Mouse (Mus musculus): ENCODE data around the gene Arsb.

Arsb gene

DNA sequence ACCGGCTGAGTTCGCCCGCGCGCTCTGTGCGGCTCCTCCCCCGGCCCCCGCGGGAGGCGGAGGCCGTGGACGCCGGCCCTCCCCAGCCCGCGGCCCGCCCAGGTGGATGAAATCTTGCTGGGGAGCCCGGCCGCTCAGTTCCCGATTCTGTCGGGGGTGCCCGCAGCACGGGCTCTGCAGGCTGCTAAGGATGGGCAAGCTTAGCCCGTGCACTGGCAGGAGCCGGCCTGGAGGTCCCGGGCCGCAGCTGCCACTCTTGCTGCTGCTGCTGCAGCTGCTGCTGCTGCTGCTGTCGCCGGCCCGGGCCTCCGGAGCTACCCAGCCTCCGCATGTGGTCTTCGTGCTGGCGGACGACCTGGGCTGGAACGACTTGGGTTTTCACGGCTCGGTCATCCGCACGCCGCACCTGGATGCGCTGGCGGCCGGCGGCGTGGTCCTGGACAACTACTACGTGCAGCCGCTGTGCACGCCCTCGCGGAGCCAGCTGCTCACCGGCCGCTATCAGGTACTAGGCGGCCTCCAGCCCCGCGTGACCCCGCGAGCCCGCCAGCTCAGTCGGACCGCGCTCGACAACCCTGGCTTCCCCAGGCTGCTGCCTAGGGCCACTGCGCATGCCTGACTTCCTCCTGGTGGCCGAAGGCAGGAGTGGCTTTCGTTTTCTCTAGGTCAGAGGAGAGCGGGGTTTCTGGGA lies at the start of gene Arsb:
TSS of gene Arsb (plus strand) at position 43 of the 691 bp plus-strand sequence.
- DNase-seq (ENCODE audit: low spot score), result peak; percentile 71

DNA sequence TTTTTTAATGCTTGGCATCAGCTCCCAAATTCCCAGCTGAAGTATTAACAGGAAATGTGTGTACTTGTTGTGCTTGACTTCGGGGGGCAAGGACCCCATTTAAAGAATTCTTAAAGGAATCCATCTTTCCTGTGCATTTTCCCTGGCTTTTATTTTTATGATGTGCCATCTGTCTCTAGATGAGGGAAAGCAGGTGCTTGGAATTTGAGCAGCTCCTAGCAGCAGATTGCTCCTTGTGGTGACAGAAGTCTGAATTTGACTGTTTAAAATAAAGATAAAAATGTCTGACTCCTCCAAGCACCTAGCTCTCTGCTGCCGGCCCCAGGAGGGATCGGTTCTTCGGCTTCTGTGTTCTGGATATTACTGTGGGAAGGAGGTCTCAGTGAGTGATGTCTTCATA lies 49.5 kb upstream of the Arsb start:
- DNase-seq (ENCODE audit: low spot score), result no peak

DNA sequence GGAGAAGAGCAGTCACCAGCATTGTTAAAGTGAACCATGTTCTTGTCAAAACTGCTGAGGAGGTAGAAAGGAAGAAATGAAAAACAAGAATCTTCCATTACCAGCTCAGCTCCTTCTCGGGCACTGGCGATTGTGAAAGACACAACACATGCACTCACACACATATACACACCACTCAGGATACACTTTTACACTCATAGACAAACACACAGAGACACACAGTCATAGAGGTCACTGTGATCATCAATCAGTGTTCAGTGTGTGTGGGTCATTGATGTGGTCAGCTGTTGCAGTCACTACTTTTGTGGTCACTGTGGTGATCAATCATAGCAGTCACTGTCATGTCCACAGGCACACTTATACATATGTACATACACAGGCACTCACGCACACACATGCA lies 48.0 kb upstream of the Arsb start:
- no peak for DNase-seq (ENCODE audit: low spot score)

- peak; percentile 1 for DNase-seq (ENCODE audit: low spot score)
These were observed 47.2 kb upstream of the Arsb start for GRCm38 (mm10) chr13:93724206-93724605.

DNA sequence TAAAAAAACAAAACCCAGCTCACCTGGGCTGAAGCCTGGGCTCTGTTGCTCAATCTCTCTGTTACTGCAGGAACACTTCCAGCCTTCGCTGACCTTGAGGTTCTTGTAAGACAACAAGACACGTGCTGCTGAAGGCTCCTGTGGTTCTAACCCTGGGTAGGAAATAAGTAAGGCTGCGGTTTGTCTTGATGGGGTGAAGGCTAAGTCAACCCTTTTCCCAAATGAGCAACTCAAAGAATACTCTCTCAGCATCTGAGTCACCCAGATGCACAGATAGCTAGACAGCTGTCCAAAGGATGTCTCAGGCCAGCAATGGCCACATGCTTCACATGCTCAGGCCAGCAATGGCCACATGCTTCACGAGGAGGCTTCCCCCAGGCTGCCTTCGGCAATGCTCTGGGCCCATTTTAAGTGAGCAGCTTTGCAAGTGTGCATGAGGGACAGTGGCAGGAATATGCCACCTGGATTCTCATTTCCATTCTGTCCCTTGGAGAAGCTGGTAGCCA lies 36.2 kb upstream of the Arsb start:
- DNase-seq (ENCODE audit: low spot score), result no peak

GRCm38 (mm10) chr13:93744118-93744517 lies 27.3 kb upstream of the Arsb start:
- DNase-seq (ENCODE audit: low spot score), result no peak

DNA sequence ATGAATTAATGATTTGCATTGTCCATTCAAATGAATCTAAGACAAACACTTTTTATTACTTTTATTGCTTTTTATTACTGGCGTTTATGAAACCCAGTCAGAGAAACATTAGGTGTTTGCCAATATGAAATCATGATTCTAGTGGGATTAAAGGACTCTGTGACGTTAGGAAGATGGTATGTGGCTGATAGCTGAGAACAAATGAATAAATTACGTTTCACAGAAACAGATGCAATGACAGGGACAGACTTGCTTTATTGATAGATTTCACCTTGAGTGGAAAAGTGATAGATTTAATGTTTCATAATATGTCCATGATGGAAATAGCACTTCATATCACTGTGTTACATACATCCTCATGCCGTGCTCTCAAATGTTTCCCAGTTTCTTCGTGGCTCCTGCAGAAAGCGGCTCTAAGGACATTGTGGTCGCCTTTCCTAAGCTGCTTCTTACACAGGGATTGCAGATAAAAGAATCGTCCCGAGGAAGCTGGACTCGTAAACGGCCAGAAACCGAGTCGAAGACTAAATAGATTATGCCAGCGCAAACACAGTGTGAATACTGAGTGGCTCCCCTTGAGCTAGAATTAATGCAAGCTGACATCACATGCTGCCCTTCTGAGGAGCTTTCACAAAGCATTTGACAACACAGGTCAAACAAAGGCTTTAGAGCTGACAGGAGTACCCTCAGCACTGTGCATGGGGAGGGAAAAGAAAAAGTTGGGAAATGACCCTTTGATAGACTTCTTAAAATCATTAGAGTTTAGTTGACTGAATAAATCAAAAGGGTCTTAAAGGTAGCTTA lies 18.6 kb upstream of the Arsb start:
- DNase-seq (ENCODE audit: low spot score), result no peak

GRCm38 (mm10) chr13:93755084-93755483 lies 16.3 kb upstream of the Arsb start:
- DNase-seq (ENCODE audit: low spot score), result no peak

- peak; percentile 4 for DNase-seq (ENCODE audit: low spot score)
These were observed 14.8 kb upstream of the Arsb start for GRCm38 (mm10) chr13:93756674-93757073.

- no peak for DNase-seq (ENCODE audit: low spot score)
These were observed 13.9 kb upstream of the Arsb start for GRCm38 (mm10) chr13:93757514-93757913.

DNA sequence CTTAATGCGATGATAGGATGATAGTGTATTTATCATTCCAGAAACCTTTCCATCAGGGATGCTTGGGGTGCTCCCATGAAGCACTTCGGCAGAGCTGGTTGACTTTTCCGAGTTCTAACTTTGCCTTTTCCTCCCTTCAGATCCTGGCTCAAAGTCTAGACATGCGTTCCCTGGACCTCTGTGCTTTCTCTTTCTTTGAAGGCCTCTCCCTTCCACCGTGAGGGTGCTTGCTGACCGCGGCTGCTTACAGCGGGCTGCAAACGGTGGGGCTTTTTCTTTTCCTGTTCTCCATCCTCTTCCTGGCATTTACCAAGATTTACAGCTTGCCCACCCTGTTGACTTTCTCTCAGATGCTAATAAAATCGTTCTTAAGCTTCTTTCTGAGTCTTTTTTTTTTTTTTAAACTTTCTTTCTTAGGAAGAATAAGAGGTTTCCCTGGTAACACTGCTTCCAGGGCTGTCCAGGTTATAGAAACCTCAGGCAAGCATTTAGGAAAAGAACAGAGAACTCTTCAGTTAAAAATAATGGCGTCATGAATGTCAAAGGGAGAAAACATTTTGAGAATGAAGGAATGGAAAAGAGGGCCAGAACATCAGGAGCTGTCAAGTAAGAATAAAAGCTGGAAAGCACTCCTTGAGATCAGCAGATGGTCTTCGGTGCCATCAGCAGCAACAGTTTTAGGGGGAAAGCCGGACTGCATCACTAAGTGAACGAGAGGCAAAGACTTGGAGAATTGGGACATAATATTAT lies 13.1 kb upstream of the Arsb start:
- DNase-seq (ENCODE audit: low spot score), result no peak

DNA sequence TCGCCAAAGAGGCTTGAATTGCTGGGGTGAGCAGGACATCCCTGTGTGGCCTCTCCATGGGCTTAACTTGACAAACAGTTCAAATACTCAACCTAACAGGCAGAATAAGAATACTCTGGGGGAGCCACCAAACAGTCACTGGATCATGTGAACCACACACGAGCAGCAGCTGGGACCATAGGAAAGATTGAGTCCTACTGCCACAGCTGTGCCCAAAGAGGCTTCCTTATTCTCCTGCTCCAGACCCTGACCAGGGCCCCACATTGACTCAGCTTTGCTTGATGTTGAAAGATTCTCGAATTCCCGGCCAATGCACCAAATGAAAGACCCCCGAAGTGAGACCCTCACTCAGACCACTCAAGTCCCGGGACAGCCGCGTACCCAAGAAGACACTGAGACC lies 9.6 kb upstream of the Arsb start:
- no peak for DNase-seq (ENCODE audit: low spot score)

DNA sequence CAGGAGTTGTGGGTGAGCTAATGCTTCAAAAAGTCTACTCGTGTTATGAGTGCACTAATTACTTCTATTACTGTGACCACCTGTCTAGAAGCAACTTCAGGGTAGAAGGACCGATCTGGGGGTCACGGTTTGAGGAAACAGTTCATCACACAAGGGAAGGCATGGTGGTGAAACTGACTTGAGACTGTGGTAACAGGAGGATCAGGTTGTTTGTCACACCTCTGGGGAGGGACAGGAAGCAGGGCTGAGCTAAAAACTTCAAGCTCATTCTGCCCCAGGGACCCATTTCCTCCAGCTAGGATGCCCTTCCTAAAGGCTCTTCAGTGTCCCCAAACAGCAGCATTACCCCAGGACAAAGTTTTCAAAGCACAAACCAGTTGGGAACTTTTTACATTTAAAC lies 8.6 kb upstream of the Arsb start:
- DNase-seq (ENCODE audit: low spot score), result peak; percentile 32

GRCm38 (mm10) chr13:93764321-93764973 lies 7.0 kb upstream of the Arsb start:
- DNase-seq (ENCODE audit: low spot score), result no peak

DNA sequence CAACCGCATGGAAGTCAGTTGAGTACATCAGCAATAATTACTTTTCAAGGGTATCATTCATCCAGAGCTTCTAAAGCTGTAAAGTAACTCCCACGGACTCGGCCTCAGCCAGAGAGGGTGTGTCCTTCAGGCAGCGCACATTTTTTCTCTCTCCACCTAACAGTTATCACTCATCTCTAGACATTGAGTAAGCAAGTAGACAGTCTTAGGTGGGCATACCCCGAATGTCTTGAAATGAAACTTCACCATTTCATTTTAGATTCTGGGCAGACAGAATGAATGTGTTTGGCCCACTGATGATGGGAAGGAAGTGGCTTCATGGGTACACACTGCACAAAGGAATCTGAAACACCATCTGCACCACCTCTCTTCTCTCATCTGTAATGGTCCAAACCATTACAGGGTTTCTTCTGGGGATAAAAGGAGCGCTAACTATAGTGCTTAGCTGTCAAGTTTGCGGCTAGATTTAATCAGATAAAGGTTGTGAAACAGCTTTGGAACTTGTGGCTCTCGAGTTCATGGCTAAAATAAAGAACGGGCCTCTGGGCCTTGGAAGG lies 321 bp upstream of the Arsb start:
- peak; percentile 33 for DNase-seq (ENCODE audit: low spot score)

- DNase-seq (ENCODE audit: low spot score), result no peak
These were observed 828 bp downstream of the Arsb start for GRCm38 (mm10) chr13:93772279-93772636.

- DNase-seq (ENCODE audit: low spot score), result no peak
These were observed 1.4 kb downstream of the Arsb start for GRCm38 (mm10) chr13:93772861-93773260.

GRCm38 (mm10) chr13:93773704-93774315 lies 2.4 kb downstream of the Arsb start:
- DNase-seq (ENCODE audit: low spot score), result no peak

- no peak for DNase-seq (ENCODE audit: low spot score)
These were observed 11.4 kb downstream of the Arsb start for GRCm38 (mm10) chr13:93782823-93783222.

GRCm38 (mm10) chr13:93785329-93785728 lies 13.9 kb downstream of the Arsb start:
- peak; percentile 31 for DNase-seq (ENCODE audit: low spot score)

DNA sequence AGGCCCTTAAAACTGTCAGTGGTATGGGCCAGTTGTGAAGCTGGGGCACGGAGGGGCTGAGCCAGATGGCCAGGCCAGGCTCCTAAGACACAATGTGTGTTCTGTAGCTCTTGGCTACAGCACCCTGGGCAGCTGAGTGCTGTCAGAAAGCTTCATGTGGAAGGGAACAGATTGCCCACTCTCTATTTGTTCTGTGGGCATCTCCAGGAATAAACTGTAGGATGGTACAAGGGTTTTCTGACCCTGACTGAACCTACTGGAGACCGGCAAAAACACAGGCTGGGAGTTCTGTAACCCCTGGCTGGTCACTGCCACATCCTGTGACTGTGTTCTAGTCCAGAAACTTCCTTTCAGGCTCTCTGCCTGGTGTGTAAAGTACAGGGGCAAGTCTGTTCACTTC lies 14.6 kb downstream of the Arsb start:
- no peak for DNase-seq (ENCODE audit: low spot score)
